Mouse (Mus musculus) c-Kit-positive CD71-positive TER-119-positive erythroid progenitor cells, embryonic 14.5 days (primary cell): ENCODE data around the gene Zmym4.
"Not testable (repeated sequence)": the region's sequence is repeated elsewhere in the genome, so short reads cannot be mapped to it uniquely, and the experiment has no call there.

ENCODE experiments used
- DNase-seq: peaks from one replicate; pipeline ENCODE4 v3.0.0-alpha.2; 2013; ENCODE audit warnings: low spot score

The Zmym4 gene

DNA sequence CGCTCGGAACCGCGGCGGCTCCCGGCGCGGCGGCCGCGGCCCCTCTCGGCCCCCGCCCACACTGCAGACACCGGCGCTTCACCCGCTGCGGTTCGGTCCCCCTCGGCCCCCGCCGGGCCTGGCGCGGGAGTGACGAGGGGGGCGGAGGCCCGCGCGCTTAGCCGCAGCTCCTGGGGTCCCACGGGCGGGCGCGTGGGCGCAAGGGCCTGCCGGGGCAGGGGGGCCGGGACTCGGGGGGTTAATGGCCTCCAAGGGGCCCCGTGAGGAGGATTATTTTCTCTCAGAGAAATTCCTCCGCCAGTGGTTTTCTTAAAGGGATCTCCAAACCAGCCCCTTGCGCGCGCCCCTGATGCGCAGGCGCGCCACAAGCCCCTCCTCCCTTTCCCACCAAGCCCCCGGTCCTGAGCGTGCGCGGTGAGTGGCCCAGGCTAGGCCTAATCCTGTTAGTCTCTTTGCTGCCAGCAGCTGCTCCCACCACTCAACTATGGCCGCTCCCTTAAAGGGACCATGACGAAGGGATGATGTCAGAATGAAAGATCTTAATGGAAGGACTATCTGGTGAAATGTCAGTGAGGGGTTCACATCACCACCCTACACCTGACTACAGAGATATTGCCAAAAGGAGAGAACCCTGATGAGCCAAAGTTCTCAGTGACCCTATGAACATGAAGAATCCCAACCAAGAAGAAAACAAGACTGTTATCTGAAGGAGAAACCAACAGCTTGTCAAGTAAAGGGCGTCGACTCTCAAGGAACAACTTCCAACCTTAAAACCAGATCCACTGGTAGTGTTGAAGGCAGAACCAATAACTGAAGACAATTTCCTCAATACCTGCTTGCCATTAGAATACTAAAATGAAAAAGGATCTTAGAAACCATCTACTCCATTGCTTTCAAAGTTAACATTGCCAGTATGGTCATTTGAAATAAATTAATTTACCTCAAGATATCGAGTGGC is at the start of gene Zmym4:
TSS of gene Zmym4 (minus strand) at position 272 of the 958 bp plus-strand sequence.
- peak; percentile 77 for DNase-seq

DNA sequence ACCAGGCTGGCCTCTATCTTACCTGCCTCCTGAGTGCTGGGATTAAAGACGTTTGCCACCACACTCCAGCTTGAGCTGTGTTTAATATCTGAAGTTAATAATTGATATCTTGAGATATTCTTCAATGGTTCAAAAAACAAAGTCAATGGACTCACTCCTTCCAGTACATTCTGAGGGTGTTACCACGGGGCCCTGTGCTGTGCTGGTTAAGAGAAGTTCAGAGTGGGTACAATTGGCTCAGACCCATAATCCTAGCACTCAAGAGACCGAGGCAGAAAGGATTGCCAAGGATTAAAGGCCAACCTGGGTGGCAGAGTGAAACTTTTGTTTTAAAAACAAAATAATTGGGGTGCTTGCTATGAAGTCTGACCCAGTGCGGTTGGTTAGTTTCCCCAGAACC is 48.4 kb upstream of the Zmym4 start:
- DNase-seq = no peak

DNA sequence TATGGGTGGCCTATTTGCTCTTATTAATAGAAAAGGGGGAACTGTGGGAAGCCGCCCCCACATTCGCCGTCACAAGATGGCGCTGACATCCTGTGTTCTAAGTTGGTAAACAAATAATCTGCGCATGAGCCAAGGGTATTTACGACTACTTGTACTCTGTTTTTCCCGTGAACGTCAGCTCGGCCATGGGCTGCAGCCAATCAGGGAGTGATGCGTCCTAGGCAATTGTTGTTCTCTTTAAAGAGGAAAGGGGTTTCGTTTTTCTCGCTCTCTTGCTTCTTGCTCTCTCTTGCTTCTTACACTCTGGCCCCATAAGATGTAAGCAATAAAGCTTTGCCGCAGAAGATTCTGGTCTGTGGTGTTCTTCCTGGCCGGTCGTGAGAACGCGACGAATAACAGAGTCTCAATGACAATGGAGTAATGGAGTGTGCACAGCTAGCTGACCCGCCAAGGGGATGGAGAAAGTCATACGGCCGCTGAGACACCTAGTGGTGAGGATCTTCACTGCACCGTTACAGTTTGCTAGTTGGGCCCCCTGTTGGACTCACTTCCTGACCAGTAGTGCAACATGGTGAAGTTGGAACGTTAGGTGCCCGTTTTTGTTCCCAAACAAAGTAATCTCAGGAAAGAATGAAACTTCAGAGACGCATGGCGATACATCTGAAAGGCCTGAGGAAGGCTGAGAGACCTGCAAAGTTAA is 47.5 kb upstream of the Zmym4 start:
- peak; percentile 66 for DNase-seq

DNA sequence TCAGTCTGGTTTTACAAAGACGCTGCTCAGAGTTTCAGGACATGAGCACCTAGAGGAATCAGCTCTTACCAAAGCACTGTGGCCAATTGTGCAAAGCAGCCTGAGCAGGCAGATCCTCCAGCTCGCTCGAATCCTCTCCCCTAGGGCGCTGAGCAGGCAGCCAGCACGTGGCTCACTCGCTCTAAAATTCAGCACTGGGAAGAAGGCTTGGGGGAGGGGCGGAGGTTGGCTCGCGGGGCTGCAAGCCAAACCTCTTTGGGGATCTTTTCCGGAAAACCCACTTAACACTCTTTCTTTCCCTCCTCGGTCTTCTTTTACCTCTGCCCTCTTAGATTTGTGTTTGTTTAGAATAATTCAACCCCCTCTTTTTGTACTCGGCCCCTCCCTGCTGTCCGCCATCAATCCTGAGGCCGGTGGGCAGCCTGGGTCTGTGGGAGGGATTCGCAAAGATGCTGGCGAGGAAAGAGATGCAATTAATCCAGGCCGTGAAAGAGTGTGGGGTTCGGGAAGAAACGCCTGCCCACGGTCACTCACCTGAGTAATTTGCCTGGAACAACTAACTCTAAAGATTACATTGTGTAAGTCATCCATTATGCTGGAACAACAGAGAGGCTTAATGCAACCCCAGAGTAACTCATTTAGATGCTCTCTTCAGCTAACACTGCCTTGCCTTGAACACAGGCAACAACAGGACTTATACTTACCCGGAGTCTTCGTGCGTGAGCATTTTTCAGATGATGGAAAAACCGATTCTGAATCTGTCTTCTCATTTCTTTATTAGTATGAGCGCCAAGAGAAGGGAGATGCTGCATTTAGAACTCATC is 37.4 kb upstream of the Zmym4 start:
- no peak for DNase-seq

DNA sequence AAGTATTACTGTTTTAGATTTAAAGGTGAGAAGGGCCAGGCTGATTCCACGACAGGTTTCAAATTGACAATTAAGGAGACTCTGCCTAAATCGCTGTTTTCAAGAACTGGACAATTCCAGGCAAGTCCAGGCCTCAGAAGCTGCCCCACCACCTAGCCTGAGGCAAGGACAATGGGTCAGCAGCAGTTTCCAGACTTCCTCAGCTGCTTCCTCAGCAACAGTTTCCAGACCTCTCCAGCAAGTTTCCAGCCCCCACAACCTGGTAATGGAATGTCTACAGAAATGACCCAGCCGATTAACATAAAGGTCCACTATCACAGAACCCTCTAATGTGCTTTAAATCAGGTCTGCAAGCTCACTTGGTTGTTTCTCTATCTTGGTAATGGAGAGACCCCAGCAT is 36.4 kb upstream of the Zmym4 start:
- DNase-seq = no peak

DNA sequence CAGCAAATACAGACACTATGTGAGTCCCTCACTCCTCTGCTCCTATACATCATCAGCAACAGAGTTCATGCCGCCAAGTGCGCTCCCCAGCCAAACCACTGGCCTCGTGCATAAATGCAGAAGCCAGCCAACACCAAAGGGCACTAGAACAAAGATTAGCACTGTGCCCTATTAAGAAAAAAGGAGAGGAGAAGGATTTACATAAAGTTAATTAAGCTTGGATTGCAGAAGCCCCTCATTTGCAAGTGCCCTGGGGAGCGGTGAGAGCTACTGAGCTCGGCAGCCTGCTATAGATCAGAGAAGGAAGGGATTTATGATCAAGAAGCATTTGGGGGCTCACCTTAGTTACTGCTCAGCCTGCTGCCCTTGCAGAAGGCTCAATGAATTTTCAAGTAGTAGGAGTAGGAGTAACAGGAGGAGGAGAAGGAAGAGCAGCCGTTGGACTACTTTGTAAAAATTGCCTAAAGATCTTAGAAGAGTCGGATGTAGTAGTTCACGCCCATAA is 32.7 kb upstream of the Zmym4 start:
- no peak for DNase-seq

DNA sequence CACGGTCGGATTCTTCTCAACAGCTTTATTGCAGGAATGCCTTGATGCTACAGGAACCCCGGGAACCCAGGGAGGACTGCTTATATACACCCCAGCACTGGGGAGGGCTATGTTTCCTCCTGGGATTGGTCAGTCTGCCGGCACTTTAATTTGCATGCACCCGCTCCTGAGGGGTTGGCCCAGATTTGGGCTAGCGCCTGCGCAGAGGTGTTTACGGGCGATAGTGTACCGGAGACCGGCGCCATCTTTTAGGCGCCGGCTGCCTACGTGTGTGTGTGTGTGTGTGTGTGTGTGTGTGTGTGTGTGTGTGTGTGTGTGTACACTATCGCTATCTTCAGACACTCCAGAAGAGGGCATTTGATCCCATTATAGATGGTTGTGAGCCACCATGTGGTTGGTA is 31.4 kb upstream of the Zmym4 start:
- not testable (repeated sequence) for DNase-seq

DNA sequence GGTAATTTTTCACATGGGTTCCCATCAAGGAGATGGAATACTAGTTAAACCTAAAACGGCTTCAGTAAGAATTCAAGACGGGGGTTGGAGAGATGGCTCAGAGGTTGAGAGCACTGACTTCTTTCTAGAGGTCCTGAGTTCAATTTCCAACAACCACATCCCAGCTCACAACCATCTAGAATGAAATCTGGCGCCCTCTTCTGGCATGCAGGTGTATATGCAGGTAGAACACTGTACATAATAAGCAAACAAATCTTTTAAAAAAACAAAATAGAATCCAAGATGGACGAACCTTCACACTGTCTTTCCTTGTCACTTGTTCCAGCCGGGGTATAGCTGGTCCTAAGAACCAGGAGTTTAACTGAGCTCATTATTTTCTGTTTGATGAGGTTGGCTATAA is 24.4 kb upstream of the Zmym4 start:
- DNase-seq = peak; percentile 62

DNA sequence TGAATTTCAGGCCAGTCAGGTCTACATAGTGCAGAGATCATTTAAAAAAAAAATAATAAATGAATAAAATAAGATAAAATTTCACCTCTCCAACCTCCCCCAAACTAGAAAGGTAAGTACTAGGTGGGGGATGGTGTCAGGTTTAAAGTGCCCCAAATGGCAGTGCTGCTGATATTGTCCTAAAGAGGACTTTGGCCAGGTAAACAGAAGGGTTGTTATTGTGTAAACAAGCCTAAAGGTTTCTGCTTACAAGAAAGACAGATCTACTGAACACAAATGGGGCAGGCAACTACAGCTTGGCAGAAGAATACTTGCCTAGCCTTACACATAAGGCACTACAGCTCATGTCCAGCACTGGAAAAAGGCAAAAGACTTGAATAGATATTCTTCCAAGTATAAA is 22.6 kb upstream of the Zmym4 start:
- DNase-seq = no peak

DNA sequence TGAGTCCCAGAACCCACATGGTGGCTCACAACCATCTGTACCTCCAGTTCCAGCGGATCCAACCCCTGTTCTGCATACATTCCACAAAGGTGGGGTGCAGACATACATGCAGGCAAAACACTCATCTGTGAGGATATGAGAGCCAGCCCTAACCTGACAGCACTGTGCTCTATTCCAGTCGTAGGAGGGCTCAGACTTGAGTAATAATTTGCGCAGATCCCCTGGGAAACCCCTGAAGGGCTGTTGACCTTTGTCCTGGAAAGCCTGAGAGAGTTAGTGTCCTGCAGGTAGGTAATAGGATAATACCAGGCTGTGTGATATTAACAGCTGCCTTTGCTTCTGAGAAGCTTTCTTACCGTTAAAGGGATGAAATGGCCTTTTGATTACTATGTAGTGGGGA is 20.6 kb upstream of the Zmym4 start:
- no peak for DNase-seq

DNA sequence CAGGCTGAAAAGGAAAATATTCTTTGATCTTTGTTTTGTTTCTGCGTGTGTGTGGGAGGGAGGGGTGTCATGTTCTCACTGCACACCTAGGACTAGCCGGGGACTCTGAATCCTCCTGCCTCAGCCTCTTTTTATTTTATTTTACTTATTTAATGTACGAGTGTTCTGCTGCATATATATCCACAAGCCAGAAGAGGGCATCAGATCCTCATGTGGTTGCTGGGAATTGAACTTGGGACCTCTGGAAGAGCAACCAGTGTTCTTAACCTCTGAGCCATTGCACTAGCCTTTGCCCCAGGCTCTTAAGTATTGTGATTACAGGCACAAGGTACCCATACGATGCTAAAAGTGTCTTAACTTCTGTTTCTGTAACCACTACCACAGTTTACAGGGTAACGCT is 18.8 kb upstream of the Zmym4 start:
- DNase-seq = no peak

DNA sequence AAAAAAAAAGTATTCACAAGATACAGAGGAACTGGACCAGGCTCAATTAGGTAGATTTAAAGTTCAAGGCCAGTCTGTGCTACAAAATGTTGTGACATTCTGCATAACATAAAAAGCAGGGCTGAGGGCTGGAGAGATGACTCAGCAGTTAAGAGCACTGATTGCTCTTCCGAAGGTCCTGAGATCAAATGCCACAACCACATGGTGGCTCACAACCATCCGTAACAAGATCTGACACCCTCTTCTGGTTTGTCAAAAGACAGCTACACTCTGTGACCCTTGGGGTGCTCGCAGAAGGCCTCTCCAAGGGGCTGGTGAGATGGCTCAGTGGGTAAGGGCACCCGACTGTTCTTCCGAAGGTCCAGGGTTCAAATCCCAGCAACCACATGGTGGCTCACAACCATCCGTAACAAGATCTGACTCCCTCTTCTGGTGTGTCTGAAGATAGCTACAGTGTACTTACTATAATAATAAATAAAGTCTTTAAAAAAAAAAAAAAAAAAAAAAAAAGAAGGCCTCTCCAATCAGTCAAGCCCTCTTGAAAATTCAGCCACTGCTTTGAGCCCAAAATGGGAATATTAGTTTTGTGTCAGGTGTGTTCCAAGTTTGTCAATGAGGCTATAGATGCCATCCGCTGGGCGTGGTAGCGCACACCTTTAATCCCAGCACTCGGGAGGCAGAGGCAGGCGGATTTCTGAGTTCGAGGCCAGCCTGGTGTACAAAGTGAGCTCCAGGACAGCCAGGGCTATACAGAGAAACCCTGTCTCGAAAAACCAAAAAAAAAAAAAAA is 16.0 kb upstream of the Zmym4 start:
- DNase-seq = not testable (repeated sequence)

DNA sequence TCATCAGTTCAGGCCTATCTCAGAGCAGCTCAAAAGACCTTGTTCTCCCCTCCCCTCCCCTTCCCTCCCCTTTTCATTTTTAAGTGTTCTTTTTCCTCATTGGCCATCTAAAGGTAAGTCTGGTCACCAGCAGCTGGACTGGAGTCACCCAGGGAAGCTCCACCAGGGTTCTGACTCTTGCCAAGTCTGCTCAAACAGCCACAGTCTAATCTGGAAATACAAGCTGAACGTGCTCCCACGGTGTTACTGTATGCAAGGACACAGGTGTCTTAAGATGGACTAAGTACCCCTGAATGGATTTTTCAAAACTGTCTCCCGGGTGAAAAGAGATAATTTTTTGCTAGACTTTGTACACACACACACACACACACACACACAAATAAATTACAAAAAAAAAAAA is 15.4 kb upstream of the Zmym4 start:
- no peak for DNase-seq

DNA sequence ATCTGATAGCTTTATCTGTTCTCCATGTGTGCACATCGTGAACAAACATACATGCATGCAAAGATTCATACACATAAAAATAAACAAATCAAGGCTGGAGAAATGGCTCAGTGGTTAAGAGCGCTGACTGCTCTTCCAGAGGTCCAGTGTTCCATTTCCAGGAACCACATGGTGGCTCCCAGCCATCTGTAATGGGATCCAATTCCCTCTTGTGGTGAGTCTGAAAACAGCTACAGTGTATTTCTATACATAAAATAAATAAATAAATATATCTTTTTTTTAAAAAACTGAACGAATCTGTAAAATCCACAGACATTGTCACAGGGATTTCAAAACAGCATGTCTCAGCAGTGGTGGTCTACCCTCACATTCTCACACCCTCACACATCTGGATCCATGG is 10.8 kb upstream of the Zmym4 start:
- DNase-seq = no peak

DNA sequence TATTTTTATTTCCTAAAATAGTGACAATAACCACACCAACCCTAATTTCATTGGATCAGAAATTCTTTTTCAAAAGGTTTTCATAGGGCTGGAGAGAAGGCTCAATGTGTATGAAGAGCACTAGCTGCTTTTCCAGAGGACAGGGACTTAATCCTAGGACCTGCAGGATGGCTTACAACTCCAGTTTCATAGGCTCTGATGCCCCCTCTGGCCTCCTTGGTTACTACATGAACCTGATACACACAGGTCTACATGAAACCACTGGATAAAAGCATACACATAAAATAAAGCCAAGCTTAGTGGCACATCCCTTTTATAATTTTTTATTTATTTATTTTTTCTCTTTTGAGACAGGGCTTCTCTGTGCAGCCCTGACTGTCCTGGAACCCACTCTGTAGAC is 9.5 kb upstream of the Zmym4 start:
- no peak for DNase-seq

DNA sequence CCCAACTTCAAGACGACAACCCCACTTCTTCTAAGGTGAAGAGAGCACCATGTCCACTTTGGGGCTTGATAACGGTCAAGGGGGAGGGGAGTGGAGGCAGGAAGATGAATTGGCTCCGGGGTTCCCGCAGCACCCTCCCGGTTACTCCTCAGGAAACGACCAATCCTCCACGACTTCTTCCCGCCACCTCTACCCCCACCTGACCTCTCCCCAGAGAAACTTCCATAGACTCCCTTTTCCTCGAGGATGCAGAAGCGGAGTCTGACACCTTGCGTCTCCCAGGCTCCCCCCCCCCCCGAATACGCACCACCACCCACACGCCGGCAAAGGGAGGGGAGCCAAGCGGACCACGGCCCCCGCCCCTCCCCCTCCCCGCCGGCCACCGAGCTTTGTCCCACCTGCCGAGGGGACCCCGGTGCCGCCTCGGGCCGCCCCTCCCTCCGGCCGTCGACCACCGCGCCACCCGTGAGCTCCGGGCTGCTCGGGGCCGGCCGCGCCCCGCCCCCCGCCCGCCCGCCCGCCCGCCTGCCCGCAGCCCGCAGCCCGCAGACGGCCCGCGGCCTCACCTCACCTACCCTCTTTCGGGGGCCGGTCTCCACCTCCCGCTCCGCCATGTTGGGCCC is 583 bp downstream of the Zmym4 start:
- no peak for DNase-seq

DNA sequence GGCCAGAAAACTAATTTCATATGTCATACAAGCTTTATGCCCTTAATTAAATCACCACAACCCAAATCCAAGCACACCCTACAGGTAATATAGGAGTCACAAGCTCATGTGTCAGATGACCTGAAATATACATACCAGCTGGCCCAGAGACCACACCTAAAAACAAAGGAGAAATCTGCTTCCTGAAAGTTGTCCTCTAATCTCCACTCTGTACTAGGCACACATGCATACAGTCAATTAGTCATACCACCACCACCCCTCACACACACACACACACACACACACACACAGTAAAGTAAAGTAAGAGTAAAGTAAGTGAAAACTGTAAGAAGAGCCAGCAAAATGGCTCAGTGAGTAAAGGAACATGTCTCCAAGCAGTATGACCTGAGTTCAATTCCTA is 9.3 kb downstream of the Zmym4 start:
- no peak for DNase-seq

DNA sequence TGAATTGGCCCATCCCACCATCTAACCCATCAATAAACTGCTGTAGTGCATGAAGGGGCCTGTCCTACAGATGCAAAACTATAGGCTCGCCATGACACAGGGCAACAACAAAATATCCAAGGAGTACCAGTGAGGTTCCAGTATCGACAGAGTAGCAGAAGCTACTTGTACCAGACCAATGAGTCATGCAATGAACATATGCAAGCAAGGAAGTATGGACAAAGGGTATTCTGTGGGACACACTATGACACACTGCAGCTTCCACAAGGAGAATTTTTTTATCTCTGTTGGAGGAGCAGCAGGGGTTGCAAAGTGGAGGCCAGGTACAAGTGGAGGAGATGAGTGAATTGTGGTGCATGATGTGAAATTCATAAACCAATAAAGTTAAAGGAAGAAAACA is 9.7 kb downstream of the Zmym4 start:
- no peak for DNase-seq

DNA sequence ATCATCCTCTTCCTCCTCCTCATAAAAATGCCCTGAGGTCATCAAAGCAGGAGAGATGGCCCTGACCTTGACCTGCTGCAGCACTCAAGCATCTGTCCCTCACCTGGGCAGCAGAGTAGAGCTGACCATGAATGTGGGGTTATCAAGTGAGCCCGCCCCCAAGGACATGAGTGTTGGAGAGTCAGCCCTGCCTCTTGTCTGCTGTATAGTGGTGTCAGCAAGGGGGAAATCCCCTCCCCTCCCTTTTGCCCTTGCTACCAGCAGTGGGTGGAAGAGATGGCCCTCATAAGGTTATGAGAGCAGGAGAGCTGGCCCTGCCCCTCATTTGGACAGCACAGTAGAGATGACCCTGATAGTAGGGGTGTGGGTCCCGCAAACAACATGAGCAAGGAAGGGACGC is 10.5 kb downstream of the Zmym4 start:
- no peak for DNase-seq

DNA sequence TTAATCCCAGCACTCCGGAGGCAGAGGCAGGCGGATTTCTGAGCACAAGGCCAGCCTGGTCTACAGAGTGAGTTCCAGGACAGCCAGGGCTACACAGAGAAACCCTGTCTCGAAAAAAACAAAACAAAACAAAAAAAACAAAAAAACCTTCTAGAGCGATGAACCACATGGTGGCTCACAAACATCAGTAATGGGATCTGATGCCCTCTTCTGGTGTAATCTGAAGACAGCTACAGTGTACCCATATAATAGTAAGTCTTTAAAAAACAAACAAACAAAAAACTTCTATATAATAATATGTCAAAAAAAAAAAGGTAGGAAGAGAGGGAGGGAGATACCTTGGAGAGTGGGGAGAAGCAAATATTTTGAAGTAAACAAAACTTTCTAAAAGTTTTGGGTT is 17.1 kb downstream of the Zmym4 start:
- not testable (repeated sequence) for DNase-seq

DNA sequence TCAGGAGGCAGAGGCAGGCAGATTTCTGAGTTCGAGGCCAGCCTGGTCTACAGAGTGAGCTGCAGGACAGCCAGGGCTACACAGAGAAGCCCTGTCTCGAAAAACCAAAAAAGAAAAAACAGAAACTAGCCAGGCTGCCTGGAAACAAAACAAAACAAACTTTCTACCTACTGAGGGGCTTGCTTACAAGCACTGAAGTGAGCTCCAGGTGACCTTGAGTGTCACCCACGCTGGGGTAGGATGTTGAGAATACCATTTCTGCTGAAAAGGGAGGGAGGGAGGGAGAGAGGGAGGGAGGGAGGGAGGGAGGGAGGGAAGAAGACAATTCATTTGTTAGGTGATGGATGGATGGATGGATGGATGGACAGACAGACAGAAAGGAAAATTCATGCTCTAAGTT is 24.5 kb downstream of the Zmym4 start:
- DNase-seq = no peak
